Mouse (Mus musculus) CH12.LX (cell line): ENCODE measurements around the gene Clcn7. TPM values are rescaled to one million over a fixed set of nuclear protein-coding genes. Genes with fewer than 3 reads are reported as not detected.

ENCODE experiments used
- DNase-seq: peaks from one replicate; pipeline ENCODE4 v3.0.0-alpha.2; 2013; ENCODE audit errors: extremely low read depth
- H3K27ac ChIP-seq: 2 replicates; pipeline ENCODE4 v1.5.1; 2012; ENCODE audit warnings: low read depth, mild to moderate bottlenecking, control low read depth, moderate library complexity; ENCODE audit not compliant: insufficient read depth
- H3K27me3 ChIP-seq: replicated peaks from 2 replicates; pipeline ENCODE3; 2012; ENCODE audit warnings: inconsistent platforms
- H3K36me3 ChIP-seq, 2 experiments: replicated peaks in 1 of 2; 2 replicates each; pipeline versions ENCODE3 to v1.6.1; 2012; ENCODE audit warnings: inconsistent platforms in 1 of 2, low read length in 1 of 2, mild to moderate bottlenecking in 1 of 2, mixed read lengths in 1 of 2, moderate library complexity in 1 of 2; ENCODE audit not compliant: control insufficient read depth in 1 of 2, insufficient read depth in 1 of 2
- H3K4me1 ChIP-seq, 2 experiments: 2 replicates each; pipeline ENCODE4 v1.6.1; 2012; ENCODE audit warnings: inconsistent platforms in 1 of 2, moderate library complexity in 1 of 2; ENCODE audit not compliant: insufficient read depth in 2 of 2, control insufficient read depth in 1 of 2
- H3K4me2 ChIP-seq: 2 replicates; pipeline ENCODE4 v1.6.1; 2012; ENCODE audit warnings: low read depth, mild to moderate bottlenecking, control low read depth; ENCODE audit not compliant: poor library complexity, insufficient read depth, severe bottlenecking
- H3K4me3 ChIP-seq, 3 experiments: fragments of 150-350 bp in 1 of 3; sonication (generic) in 1 of 3; replicated peaks in 1 of 3; 2 replicates each; pipeline versions ENCODE3 to v1.5.1; 2011 to 2012; ENCODE audit warnings: low read depth in 2 of 3, low read length in 2 of 3, mild to moderate bottlenecking in 2 of 3, moderate library complexity in 2 of 3, control low read depth in 1 of 3, improper control_type of control experiment in 1 of 3, inconsistent platforms in 1 of 3, mixed read lengths in 1 of 3; ENCODE audit not compliant: poor library complexity in 1 of 3
- H3K79me2 ChIP-seq: replicated peaks from 2 replicates; pipeline ENCODE4 v1.6.1; 2012; ENCODE audit warnings: mild to moderate bottlenecking, moderate library complexity; ENCODE audit not compliant: control insufficient read depth, poor library complexity, insufficient read depth, severe bottlenecking; ENCODE audit errors: extremely low read depth
- H3K9ac ChIP-seq: 2 replicates; pipeline ENCODE4 v1.6.1; 2012; ENCODE audit warnings: low read depth, mild to moderate bottlenecking, control low read depth, moderate library complexity; ENCODE audit not compliant: insufficient read depth
- H3K9me3 ChIP-seq: replicated peaks from 2 replicates; pipeline ENCODE3; 2012; ENCODE audit warnings: low read length, inconsistent platforms, mixed read lengths
- BHLHE40 ChIP-seq: IDR thresholded peaks from 2 replicates; pipeline ENCODE4 v1.6.1; 2011; ENCODE audit warnings: mild to moderate bottlenecking, low read depth, low read length, improper control_type of control experiment
- CHD1 ChIP-seq: IDR thresholded peaks from 2 replicates; pipeline ENCODE4 v1.6.1; 2012; ENCODE audit warnings: low read depth, low read length, improper control_type of control experiment, inconsistent platforms
- ELF1 ChIP-seq: IDR thresholded peaks from 2 replicates; pipeline ENCODE4 v1.6.1; 2014; ENCODE audit warnings: low read depth, mild to moderate bottlenecking, inconsistent platforms, low read length, improper control_type of control experiment
- EP300 ChIP-seq: IDR thresholded peaks from 2 replicates; pipeline ENCODE4 v1.6.1; 2011; ENCODE audit warnings: low read length, improper control_type of control experiment
- ETS1 ChIP-seq: conservative IDR thresholded peaks from 2 replicates; pipeline ENCODE4 v1.6.1; 2012; ENCODE audit warnings: low read depth, mild to moderate bottlenecking, inconsistent platforms, low read length, improper control_type of control experiment, moderate library complexity
- KAT2A ChIP-seq: IDR thresholded peaks from 2 replicates; pipeline ENCODE4 v1.6.1; 2012; ENCODE audit warnings: low read length, improper control_type of control experiment, inconsistent platforms; ENCODE audit not compliant: insufficient replicate concordance
- MAFK ChIP-seq: IDR thresholded peaks from 2 replicates; pipeline ENCODE4 v1.6.1; 2011; ENCODE audit warnings: low read length, improper control_type of control experiment; ENCODE audit not compliant: insufficient replicate concordance
- MEF2A ChIP-seq: IDR thresholded peaks from 2 replicates; pipeline ENCODE4 v1.6.1; 2014; ENCODE audit warnings: low read depth, mild to moderate bottlenecking, inconsistent platforms, low read length, improper control_type of control experiment, borderline replicate concordance
- PAX5 ChIP-seq: IDR thresholded peaks from 2 replicates; pipeline ENCODE4 v1.6.1; 2012; ENCODE audit warnings: low read length, inconsistent platforms, mixed read lengths
- POLR2A ChIP-seq: IDR thresholded peaks from 2 replicates; pipeline ENCODE4 v1.6.1; 2011; ENCODE audit warnings: low read depth, mild to moderate bottlenecking, improper control_type of control experiment, low read length
- SMC3 ChIP-seq: IDR thresholded peaks from 2 replicates; pipeline ENCODE4 v1.6.1; 2011; ENCODE audit warnings: low read depth, low read length, improper control_type of control experiment
- TBP ChIP-seq: conservative IDR thresholded peaks from 2 replicates; pipeline ENCODE4 v1.6.1; 2011; ENCODE audit warnings: low read depth, low read length, improper control_type of control experiment
- TCF12 ChIP-seq: IDR thresholded peaks from 2 replicates; pipeline ENCODE4 v1.6.1; 2014; ENCODE audit warnings: low read depth, mild to moderate bottlenecking, inconsistent platforms, low read length, improper control_type of control experiment
- USF1 ChIP-seq: IDR thresholded peaks from 2 replicates; pipeline ENCODE4 v1.6.1; 2014; ENCODE audit warnings: low read depth, mild to moderate bottlenecking, inconsistent platforms, low read length, improper control_type of control experiment
- ZNF384 ChIP-seq: IDR thresholded peaks from 2 replicates; pipeline ENCODE4 v1.6.1; 2012; ENCODE audit warnings: low read depth, low read length, improper control_type of control experiment, inconsistent platforms
- dilution Hi-C: fragments of 300-500 bp; cut with MboI; formaldehyde crosslinking; loops from 2 replicates; pipeline ENCODE4 v1.14.3; 2020; ENCODE audit warnings: low sequenced_read_pairs; ENCODE audit not compliant: extremely low pct_unique_long_range_greater_than_20kb, extremely low pct_ligation_motif_present
- in situ Hi-C: fragments of 300-500 bp; cut with MboI; formaldehyde crosslinking; loops from 3 replicates; pipeline ENCODE4 v1.14.3; 2019; ENCODE audit warnings: low sequenced_read_pairs, low pct_ligation_motif_present, low pct_unique_long_range_greater_than_20kb, mixed read lengths
- polyA plus RNA-seq: library from polyadenylated mRNA; unstranded; fragments of >175 nt; gene quantifications from 2 replicates; pipeline ENCODE4 v1.2.1, GENCODE M21; 2012; ENCODE audit warnings: low read depth; ENCODE audit not compliant: insufficient read length
- total RNA-seq, 2 experiments: library from RNA; depleted of rRNA; stranded (reverse); fragments of 300-350 nt in 1 of 2; fragments of >200 nt in 1 of 2; gene quantifications; 2 replicates each; pipeline ENCODE4 v1.2.3; 2012 to 2014

The Clcn7 gene
- total and polyA plus RNA-seq, 3 experiments: 8.3 to 14.3 (median 11.6) TPM

GRCm38 (mm10) chr17:25164770-25165169 is 31.6 kb downstream of the Clcn7 start:
- in situ Hi-C loops: no loop called here
- Histone ChIP-seq H3K4me2 (no peak overlapping the region), H3K79me2 (no peaks in the 10 kb centered on the region), H3K4me3 (no peak overlapping the region), H3K4me1 (no peaks in the 10 kb centered on the region), H3K36me3 (peaks cover 18 to 37% of the 10 kb centered on the region in 2 experiments), H3K9ac (no peak overlapping the region), H3K27me3 (peaks cover 40% of the 10 kb centered on the region), H3K9me3 (no peaks in the 10 kb centered on the region)
- dilution Hi-C loops: no loop called here
- TF ChIP-seq TCF12: no peak
- no peak for TF ChIP-seq BHLHE40
- TF ChIP-seq KAT2A: no peak
- no peak for TF ChIP-seq ETS1
- TF ChIP-seq CHD1: no peak
- no peak for TF ChIP-seq PAX5
- TF ChIP-seq POLR2A: no peak
- TF ChIP-seq, all 38 proteins: peak for 0
- no peak overlapping the region for H3K27ac ChIP-seq
- DNase-seq: no peak

DNA sequence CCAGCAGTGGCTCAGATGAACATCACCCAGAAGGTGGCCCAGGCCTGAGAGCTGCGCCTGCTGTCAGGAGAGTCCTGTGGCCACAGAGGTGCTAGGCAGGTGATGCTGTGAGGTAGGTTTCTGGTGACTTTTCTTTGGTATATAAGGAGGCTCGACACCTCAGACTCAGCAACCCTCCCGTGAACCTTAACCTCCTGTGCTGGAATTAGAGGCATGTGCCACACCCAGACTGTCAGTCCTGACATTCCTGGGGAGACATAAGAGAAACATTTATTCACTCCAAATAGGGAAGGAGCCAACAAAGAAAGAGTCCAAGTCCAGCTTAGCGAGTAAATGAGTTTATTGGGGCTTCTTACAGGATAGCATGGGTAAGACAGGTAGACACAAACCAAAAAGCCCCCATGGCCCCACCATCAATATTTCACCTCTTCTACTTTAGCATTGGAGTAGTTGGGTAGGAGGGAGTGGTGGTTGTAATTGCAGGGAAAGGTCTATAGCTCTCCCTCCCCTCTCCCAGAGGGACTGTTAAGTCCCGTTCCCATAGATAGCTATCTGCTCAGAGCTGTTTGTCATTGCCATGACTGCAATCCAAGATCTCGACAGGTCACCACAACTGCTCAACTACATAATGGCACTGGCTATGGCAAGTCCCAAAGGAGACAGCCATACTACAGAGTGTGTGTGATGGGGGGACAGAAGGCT is 32.9 kb downstream of the Clcn7 start:
- H3K9ac ChIP-seq: no peak overlapping the region
- H3K27me3 ChIP-seq: peaks cover 50% of the 10 kb centered on the region
- no peak for DNase-seq
- in situ Hi-C loops: no loop called here
- TF ChIP-seq POLR2A (no peak), MAFK (no peak), SMC3 (no peak), ZNF384 (no peak), EP300 (no peak), TBP (no peak), BHLHE40 (no peak), ELF1 (no peak), USF1 (no peak), MEF2A (no peak)
- TF ChIP-seq, all 38 proteins: peak for 0
- Histone ChIP-seq H3K79me2 (no peaks in the 10 kb centered on the region), H3K4me2 (no peak overlapping the region), H3K4me3 (no peak overlapping the region), H3K36me3 (peaks cover 6 to 24% of the 10 kb centered on the region in 2 experiments), H3K9me3 (no peaks in the 10 kb centered on the region), H3K27ac (no peak overlapping the region), H3K4me1 (no peaks in the 10 kb centered on the region)
- dilution Hi-C loops: no loop called here
